Mouse (Mus musculus): ENCODE measurements at regions not wholly inside any gene's neighbourhood (a gene's known extent, or its start where the extent isn't known, plus 50 kb on each side); places are given as distances from the start of the nearest gene placed in this dataset.

- H3K9me3 ChIP-seq (ENCODE audit: low read length): no peaks in the 10 kb centered on the region
- H3K4me2 ChIP-seq (replicated peaks; ENCODE audit: low read depth, low read length): no peak overlapping the region
- H3K4me1 ChIP-seq (ENCODE audit: insufficient read depth, low read depth, low read length): no peaks in the 10 kb centered on the region
- no peak overlapping the region for H3K27ac ChIP-seq (ENCODE audit: low read length)
- TF ChIP-seq CTCF (IDR thresholded peaks at IDR 0.05) (no peak), EP300 (IDR thresholded peaks at IDR 0.05) (no peak)
- H3K4me3 ChIP-seq (ENCODE audit: low read depth, low read length): no peak overlapping the region
- ATAC-seq (no peak), DNase-seq (ENCODE audit: low spot score) (no peak)
- H3K36me3 ChIP-seq (ENCODE audit: insufficient read depth, low read length): no peaks in the 10 kb centered on the region
- H3K27me3 ChIP-seq (replicated peaks; ENCODE audit: insufficient read depth, low read length): no peaks in the 10 kb centered on the region
- H3K9ac ChIP-seq (replicated peaks; ENCODE audit: low read depth): no peak overlapping the region
- WGBS: 90% methylated on average over 16 of the region's 16 CpGs
These were observed 167.0 kb upstream of the Irx5 start for GRCm38 (mm10) chr8:92190261-92191025.

GRCm38 (mm10) chr8:92183331-92183730 lies 174.1 kb upstream of the Irx5 start:
- H3K4me3 ChIP-seq (ENCODE audit: low read depth, low read length): no peak overlapping the region
- H3K27ac ChIP-seq (ENCODE audit: low read length): no peak overlapping the region
- DNase-seq (ENCODE audit: low spot score) (no peak), ATAC-seq (no peak)
- no peaks in the 10 kb centered on the region for H3K36me3 ChIP-seq (ENCODE audit: insufficient read depth, low read length)
- no peak for TF ChIP-seq EP300 (IDR thresholded peaks at IDR 0.05)
- TF ChIP-seq CTCF (IDR thresholded peaks at IDR 0.05): no peak
- 0% methylated on average over 1 of the region's 1 CpGs for WGBS
- no peaks in the 10 kb centered on the region for H3K4me1 ChIP-seq (ENCODE audit: insufficient read depth, low read depth, low read length)
- H3K4me2 ChIP-seq (replicated peaks; ENCODE audit: low read depth, low read length): no peak overlapping the region
- H3K9me3 ChIP-seq (ENCODE audit: low read length): no peaks in the 10 kb centered on the region
- no peaks in the 10 kb centered on the region for H3K27me3 ChIP-seq (replicated peaks; ENCODE audit: insufficient read depth, low read length)
- no peak overlapping the region for H3K9ac ChIP-seq (replicated peaks; ENCODE audit: low read depth)

DNA sequence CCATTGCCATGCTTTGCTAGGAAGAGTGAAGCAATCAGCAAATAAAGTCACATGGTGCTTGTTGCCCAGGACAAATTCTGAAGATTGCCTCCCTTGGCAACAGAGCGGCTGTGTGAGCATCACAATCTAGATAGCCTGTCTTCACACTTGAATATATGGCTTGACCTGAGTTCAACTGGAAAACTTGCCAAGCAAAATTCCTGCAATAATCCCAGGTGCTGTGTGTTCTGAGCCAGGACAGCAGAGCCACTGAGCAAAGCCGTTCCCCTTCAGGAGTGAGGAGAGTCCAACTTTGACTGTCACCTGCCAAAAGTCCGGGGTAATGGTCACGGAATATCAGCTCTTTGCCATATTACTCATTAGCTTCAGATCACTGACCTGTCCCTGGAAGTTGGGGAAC lies 176.8 kb upstream of the Irx5 start:
- TF ChIP-seq EP300 (IDR thresholded peaks at IDR 0.05) (no peak), CTCF (IDR thresholded peaks at IDR 0.05) (no peak)
- no peaks in the 10 kb centered on the region for H3K36me3 ChIP-seq (ENCODE audit: insufficient read depth, low read length)
- DNase-seq (ENCODE audit: low spot score) (no peak), ATAC-seq (no peak)
- no peaks in the 10 kb centered on the region for H3K9me3 ChIP-seq (ENCODE audit: low read length)
- no peak overlapping the region for H3K4me2 ChIP-seq (replicated peaks; ENCODE audit: low read depth, low read length)
- H3K27me3 ChIP-seq (replicated peaks; ENCODE audit: insufficient read depth, low read length): no peaks in the 10 kb centered on the region
- no peak overlapping the region for H3K27ac ChIP-seq (ENCODE audit: low read length)
- H3K4me3 ChIP-seq (ENCODE audit: low read depth, low read length): no peak overlapping the region
- 86% methylated on average over 4 of the region's 4 CpGs for WGBS
- no peaks in the 10 kb centered on the region for H3K4me1 ChIP-seq (ENCODE audit: insufficient read depth, low read depth, low read length)
- no peak overlapping the region for H3K9ac ChIP-seq (replicated peaks; ENCODE audit: low read depth)

GRCm38 (mm10) chr8:92179327-92179726 lies 178.1 kb upstream of the Irx5 start:
- Histone ChIP-seq H3K36me3 (ENCODE audit: insufficient read depth, low read length) (no peaks in the 10 kb centered on the region), H3K9me3 (ENCODE audit: low read length) (no peaks in the 10 kb centered on the region), H3K4me1 (ENCODE audit: insufficient read depth, low read depth, low read length) (no peaks in the 10 kb centered on the region), H3K9ac (replicated peaks; ENCODE audit: low read depth) (no peak overlapping the region), H3K27ac (ENCODE audit: low read length) (no peak overlapping the region), H3K4me2 (replicated peaks; ENCODE audit: low read depth, low read length) (no peak overlapping the region), H3K4me3 (ENCODE audit: low read depth, low read length) (no peak overlapping the region), H3K27me3 (replicated peaks; ENCODE audit: insufficient read depth, low read length) (no peaks in the 10 kb centered on the region)
- ATAC-seq (no peak), DNase-seq (ENCODE audit: low spot score) (no peak)
- TF ChIP-seq EP300 (IDR thresholded peaks at IDR 0.05) (no peak), CTCF (IDR thresholded peaks at IDR 0.05) (no peak)
- WGBS: 78% methylated on average over 2 of the region's 2 CpGs

GRCm38 (mm10) chr8:92176101-92176500 lies 181.3 kb upstream of the Irx5 start:
- H3K9me3 ChIP-seq (ENCODE audit: low read length): no peaks in the 10 kb centered on the region
- peak; percentile 75 for DNase-seq (ENCODE audit: low spot score)
- 59% methylated on average over 5 of the region's 5 CpGs for WGBS

GRCm38 (mm10) chr8:92174106-92174505 lies 183.3 kb upstream of the Irx5 start:
- DNase-seq (ENCODE audit: low spot score) (no peak), ATAC-seq (no peak)
- Histone ChIP-seq H3K4me1 (ENCODE audit: insufficient read depth, low read depth, low read length) (no peaks in the 10 kb centered on the region), H3K4me3 (ENCODE audit: low read depth, low read length) (no peak overlapping the region), H3K9ac (replicated peaks; ENCODE audit: low read depth) (no peak overlapping the region), H3K27ac (ENCODE audit: low read length) (no peak overlapping the region), H3K4me2 (replicated peaks; ENCODE audit: low read depth, low read length) (no peak overlapping the region), H3K27me3 (replicated peaks; ENCODE audit: insufficient read depth, low read length) (no peaks in the 10 kb centered on the region), H3K9me3 (ENCODE audit: low read length) (no peaks in the 10 kb centered on the region), H3K36me3 (ENCODE audit: insufficient read depth, low read length) (no peaks in the 10 kb centered on the region)
- TF ChIP-seq CTCF (IDR thresholded peaks at IDR 0.05) (no peak), EP300 (IDR thresholded peaks at IDR 0.05) (no peak)
- 58% methylated on average over 2 of the region's 2 CpGs for WGBS

More at GRCm38 (mm10) chr8:92176101-92176500, 181.3 kb upstream of the Irx5 start:
- Histone ChIP-seq H3K4me2 (replicated peaks; ENCODE audit: low read depth, low read length) (no peak overlapping the region), H3K27ac (ENCODE audit: low read length) (no peak overlapping the region), H3K9ac (replicated peaks; ENCODE audit: low read depth) (no peak overlapping the region), H3K36me3 (ENCODE audit: insufficient read depth, low read length) (no peaks in the 10 kb centered on the region), H3K27me3 (replicated peaks; ENCODE audit: insufficient read depth, low read length) (no peaks in the 10 kb centered on the region), H3K4me1 (ENCODE audit: insufficient read depth, low read depth, low read length) (no peaks in the 10 kb centered on the region), H3K4me3 (ENCODE audit: low read depth, low read length) (no peak overlapping the region)
- ATAC-seq: peak; percentile 90
- TF ChIP-seq CTCF (IDR thresholded peaks at IDR 0.05): no peak
- TF ChIP-seq EP300 (IDR thresholded peaks at IDR 0.05): peak; percentile 89

Measured in lung, postnatal 0 days (tissue).